Mouse (Mus musculus): ENCODE measurements around the gene Myo1d. TPM values are rescaled to one million over a fixed set of nuclear protein-coding genes. Genes with fewer than 3 reads are reported as not detected.

The Myo1d gene
- polyA plus RNA-seq, 1 experiment, result 109 TPM

DNA sequence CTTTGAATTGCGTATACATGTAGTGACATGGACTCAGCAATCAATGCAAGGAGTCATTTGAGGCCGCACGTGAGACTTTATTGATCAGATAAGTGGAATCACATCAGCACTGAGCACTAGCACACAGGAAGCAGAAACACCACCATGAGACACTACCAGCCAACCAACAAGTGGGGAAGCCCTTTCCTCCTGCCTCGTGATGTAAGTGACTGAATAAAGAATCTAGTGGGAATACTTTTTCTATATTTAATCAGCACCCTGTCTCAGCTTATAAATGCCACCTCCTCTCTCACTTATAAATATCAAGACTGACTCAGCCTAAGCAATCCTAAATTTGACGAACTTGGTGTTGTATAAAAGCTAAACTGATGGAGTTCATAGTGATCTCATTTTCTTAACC, 134.7 kb downstream of the Myo1d start:
- 89% methylated on average over 5 of the region's 5 CpGs for WGBS
- DNase-seq (ENCODE audit: low read depth, low spot score), result no peak

DNA sequence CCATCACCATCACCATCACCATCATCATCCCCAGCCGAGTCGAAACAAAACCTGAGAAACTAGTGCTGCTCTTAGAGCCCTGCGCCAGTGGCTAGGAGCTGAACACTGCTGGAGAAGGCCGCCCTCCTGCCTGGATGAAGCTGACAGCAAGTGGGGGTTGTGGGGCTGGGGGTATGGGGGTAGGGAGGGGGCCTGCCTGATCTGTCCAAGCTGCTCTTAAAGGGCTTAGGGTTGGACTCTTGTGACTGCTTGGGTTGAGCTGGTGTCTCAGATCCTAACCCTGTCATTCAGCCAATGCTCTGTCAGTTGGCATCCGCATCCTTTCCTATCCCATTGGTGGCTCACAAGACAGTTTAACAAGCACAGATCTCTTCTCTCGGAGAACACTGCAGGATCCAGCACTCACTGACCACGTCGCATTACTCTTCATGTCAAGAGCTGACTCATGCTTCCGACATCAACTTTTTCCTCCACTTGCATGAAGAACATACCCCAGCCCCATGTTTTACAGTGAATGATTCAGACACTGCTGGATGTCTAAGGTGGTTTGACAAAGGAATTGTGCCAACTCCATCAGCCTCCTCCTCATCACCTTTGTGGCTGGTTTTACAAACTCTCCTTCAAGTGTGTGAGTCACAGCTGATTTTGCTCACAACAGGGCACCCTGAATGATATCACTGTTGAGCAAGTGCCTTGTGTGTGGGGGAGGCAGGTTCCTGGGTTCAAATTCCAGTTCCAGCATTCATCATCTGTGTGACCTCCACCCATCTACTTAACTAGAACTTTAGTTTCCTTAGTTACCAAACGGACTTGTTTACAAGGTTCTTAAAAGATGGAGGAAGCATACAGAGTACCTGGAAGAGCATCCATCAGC, 150.6 kb downstream of the Myo1d start:
- peak; percentile 19 for DNase-seq (ENCODE audit: low read depth, low spot score)
- 86% methylated on average over 10 of the region's 10 CpGs for WGBS

DNA sequence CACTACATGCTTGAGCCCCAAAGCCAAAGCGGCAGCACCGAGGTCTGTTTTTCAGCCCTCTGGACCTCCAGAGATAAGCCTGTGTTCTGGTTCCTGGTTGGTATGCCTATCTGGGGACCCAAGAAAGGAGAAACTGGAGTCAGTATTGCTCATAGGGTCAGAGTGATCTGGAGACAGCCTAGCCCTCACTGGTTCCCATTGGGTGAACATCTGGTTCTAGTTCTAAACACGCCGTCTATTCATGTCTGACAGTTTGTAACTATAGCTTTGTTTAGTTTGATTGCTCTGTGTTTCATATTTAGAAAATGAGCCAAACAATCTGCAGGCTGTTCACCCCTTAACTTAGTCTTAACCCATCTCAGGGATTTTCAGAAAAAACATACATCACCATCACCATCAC, 151.2 kb downstream of the Myo1d start:
- 91% methylated on average over 4 of the region's 4 CpGs for WGBS
- no peak for DNase-seq (ENCODE audit: low read depth, low spot score)

DNA sequence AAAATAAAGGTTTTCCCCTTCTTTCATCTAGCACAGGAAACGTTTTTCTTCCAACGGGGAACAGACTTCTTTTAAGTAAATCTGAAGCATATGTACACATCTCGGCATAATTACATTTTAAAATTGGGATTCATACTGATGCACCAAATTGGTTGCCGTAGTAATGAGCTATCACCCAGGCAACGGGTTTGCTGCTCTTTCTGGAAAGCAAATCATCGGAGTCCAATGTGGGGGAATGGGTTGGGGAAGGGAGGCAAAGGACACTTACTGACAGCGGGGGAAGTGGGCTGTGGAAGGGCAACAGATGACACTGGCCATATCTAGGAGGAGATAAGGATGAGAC, 156.8 kb downstream of the Myo1d start:
- 76% methylated on average over 7 of the region's 7 CpGs for WGBS
- no peak for DNase-seq (ENCODE audit: low read depth, low spot score)

DNA sequence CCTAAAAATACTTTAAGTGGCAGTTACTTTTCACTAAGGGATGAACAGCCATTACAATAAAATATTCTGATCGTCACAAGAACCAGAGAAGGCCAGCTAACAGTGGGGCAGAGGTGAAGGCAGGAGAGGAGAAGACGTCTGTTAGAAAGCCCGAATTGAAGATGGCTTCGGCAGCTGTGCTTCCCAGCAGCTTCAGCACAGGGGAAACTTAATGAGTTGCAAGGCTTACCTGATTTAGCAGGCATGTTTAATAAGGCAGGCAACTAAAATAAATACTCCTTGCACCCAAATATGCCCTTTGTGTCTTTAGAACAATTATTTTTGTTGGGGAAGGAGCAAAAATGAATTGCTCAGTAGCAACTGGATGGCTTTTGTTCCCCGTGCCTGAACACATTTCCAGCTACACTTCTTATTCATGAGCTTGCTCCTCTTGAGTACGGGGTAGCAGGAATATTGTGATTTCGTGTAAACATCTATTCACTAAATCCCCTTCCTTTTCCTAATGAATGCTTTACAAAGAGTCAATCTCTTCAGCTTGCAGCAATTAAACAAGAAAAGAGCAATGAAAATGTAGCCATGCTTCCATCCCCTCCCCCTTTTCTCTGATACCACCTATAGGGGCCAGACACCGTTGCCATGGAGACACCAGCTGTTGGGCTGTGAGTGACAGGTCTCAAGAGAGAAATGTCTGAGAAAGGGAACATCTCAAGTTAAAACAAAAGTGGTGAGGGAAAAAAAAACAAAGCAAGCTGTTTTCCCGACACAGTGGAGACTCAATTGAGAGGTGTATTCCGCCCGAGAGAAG, 157.4 kb downstream of the Myo1d start:
- WGBS, result 64% methylated on average over 11 of the region's 11 CpGs
- DNase-seq (ENCODE audit: low read depth, low spot score), result no peak

DNA sequence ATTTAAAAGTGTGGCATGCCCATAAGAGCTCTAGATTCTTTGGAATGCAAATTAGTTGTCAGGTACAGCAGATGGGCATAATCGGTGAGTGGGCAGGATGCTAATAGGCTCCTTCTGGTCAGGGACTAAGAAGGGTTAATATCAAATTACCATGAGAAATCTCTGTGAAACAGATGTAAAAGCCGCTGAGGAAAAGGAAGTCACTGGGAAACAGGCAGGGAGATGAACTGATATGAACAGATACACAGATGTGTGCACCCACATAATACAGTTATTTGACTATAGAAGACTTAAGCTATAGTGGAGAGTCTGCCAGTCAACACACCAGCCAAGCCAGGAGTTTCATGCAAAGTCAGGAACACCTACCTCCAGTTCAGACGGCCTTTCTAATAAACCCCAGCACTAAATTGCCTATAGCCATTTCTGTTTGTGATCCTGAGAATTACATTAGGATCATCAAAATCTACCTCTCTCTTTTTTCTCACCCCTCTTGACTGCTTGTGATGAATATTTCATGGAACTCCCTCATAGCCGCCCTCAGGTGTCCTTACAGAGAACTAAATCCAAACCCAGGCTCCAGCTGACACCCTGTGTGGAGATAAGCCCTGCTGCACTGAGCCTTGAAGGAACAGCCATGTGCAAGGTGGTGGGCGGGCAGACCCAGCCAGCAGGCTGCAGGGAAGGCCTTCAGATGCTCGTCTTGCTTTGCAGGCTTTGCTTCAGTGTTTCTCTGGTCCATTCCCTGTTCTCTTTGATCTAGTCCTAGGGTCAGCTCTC, 164.7 kb downstream of the Myo1d start:
- DNase-seq (ENCODE audit: low read depth, low spot score), result no peak
- WGBS, result 73% methylated on average over 6 of the region's 6 CpGs

DNA sequence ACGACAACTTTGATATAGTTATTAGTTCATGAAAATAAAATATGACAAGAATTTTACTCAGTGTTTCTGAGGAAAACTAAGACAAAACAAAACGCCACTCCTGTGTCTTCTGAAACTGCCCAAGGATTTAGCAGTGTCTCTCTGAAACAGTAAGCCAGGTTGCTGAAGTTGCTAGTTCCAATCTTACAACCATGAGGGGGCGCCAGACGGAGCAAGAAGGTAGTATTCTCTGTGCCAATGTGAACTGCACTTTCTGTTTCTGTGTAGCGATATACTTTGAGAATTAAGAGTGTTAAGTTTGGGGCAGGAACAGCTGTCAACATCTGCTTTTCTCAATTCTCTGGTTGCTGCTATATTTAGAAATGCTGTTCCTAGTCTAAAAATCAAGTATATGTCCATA, 165.4 kb downstream of the Myo1d start:
- no peak for DNase-seq (ENCODE audit: low read depth, low spot score)

DNA sequence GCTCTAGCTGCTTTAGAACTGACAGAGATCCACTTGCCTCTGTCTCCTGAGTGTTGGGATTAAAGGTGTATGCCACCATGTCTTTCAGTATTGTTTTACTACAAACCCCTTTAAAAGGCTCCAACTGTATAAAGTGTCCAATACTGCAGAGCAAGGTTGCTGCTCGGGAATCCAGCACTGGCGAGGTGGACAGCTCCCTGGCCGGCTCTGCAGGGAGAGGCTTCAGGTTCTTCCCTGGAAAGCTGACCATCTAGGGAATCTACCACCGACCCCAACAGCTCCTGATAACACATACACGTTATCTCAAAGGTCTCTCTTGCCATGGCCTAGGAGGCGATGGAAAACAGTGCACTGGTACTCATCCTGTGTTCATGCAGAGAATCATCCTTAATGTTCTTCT, 166.3 kb downstream of the Myo1d start:
- no peak for DNase-seq (ENCODE audit: low read depth, low spot score)
- WGBS, result 34% methylated on average over 6 of the region's 6 CpGs

More for the DNA sequence above, 165.4 kb downstream of the Myo1d start:
- 49% methylated on average over 5 of the region's 5 CpGs for WGBS

DNA sequence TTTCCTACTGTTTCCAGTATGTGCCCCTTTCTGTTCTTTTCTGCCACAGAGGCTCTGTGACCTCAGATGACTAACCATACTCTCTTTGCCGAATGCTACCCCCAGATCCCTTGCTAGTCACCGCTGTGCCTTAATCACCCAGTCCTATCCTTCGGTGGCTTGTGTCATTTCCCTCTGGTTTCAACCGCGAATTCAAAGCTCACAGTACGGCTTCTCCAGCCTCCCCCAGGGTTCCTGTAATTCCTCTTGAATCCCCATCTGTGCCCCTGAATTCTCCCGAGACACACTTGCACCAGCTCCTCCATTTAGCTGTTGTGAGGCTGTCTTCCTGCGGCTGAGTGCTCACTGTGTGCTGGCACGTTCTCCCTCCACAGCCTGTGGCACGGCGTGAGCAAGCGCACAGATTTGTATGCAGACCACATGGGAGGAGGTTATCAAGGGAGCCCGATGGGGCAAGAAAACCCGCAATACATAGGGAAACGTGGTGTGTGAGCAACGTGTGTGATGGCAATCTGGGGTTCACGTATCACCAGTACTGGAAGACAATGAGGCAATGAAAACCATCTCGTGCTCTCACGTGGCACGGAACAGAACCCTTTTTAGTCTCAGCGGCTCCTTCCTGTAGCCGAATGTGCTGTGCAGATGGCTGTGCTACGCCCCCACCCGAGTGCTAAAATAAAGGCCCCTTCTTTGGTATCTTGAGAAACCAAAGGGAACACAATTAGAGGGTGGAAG, 177.0 kb downstream of the Myo1d start:
- 47% methylated on average over 24 of the region's 24 CpGs for WGBS
- DNase-seq (ENCODE audit: low read depth, low spot score), result no peak

DNA sequence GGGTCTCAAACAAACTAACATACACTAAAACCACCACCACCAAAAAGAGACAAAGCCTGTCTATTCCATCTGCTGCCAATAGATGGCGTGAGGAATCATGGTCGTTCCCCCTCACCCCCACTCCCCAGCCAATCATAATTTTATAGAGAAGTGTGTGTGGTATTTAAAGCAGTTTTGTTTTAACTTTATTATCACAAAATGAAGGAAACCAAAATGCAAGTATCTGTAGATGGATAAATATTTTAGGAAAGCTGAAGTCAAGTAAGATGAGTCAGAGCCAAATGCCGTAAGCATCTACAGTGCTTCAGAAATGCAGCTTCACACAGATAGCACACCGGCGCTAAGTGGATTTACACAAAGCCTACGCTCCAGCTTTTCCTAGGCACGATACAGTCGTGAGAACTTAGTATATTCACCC, 177.8 kb downstream of the Myo1d start:
- 48% methylated on average over 8 of the region's 8 CpGs for WGBS
- DNase-seq (ENCODE audit: low read depth, low spot score), result no peak

DNA sequence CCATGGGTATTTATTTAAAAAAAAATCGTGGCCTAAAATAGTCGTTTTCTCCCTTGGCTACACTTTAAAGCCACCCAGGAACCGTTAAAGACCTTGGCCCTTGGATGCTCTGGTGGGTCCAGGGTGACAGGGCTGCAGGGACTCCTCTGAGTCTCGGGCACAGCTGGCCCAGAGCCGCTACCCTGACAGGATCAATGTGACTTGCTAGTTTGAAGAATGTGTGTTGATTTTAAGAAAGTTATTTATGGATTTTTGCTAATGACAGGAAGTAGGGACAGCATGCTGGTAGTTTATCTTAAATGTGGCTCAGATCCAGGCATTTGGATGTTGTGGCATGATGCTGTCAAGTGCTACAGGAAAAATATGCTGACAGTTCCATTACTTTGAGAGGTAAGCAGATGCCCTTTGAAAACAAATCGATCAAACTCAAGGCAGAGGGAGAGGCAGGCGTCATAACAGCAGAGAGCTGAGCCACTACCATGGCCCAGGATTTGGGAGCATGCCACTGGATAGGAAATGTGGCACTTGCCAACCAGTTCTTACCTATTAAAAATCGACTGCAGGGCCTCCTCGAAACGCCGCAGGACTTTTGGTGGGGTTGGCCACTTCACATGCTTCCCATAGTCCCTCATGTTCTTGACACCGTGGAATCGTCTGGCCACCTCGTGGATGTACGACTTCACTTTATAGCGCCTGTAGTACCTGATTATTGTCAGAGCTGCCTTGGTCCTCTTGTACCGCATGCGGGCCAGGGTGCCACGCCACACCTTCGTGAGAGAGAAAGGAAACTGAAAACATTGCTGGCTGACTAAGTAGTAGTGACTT, 178.6 kb downstream of the Myo1d start:
- WGBS, result 83% methylated on average over 20 of the region's 20 CpGs
- DNase-seq (ENCODE audit: low read depth, low spot score), result no peak

DNA sequence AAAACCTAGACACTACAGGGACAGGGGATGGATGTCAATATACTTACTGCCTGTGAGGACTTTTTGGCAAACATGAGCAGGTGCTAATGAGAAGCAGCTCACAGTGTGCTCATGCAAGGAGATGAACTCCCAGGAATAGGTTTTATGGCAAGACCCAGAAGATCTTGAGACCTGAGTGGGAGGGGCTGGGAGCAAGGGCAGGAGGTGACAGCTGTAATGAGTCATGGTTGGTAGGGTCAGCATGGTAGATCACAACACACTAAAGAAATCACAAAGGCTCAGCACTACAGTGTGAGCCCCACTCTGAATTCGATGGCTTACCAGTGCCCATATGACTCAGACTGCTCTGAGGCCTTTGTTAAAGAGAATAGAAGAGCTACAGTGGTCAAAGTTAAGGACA, 184.3 kb downstream of the Myo1d start:
- 88% methylated on average over 1 of the region's 1 CpGs for WGBS
- no peak for DNase-seq (ENCODE audit: low read depth, low spot score)

DNA sequence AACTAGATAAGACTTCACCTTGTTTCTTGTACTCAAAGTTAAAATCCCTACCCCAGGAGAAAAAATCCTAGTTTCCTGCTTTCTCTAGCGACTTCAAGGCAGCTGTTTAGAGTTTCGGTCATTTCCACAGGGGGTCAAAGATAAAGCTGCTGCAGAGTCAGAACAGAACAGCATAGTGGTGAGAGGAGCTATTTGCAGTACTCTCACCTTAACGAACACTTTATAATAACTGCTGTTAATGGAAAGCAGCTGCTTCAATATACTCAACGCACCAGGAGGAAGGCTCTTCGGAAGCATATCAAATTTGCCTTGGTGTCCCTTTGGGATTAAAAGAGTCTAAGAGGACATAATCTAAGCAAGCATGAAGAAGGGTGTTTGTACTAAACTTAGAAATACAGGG, 190.4 kb downstream of the Myo1d start:
- WGBS, result 80% methylated on average over 5 of the region's 5 CpGs
- no peak for DNase-seq (ENCODE audit: low read depth, low spot score)

DNA sequence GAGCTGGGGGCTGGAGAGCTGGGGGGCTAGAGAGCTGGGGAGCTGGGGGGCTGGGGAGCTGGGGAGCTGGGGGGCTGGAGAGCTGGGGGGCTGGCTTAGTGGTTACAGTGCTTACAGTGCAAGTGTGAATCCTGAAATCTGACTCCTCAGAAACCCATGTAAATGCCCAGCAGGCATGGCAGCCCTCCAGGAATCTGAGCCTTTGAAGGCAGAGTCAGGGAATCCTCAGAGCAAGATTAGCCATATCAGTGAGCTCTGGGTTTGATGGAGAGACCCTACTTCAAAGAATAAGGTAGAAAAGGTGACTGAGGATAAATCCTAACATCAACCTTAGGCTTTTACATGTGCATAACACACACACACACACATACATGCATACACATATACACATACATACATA, 194.1 kb downstream of the Myo1d start:
- DNase-seq (ENCODE audit: low read depth, low spot score), result no peak

DNA sequence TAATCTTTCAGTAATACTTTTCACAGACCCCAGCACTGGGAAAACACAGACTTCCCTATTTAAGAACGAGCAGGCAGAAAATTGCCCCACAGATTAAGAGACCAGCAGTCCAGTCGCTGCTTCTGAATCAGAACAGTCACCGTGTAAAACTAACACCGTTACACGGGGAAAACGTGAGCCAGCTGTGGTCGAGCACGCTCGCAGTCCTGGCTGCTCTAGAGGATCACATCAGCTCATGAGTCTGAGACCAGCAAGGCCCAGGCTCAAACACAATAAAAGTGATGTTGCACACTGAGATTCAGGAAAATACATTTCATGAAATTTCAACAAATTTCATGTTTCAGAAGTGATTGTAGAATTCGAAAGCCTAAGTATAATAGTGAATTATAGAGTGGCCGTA, 194.6 kb downstream of the Myo1d start:
- 74% methylated on average over 11 of the region's 11 CpGs for WGBS
- DNase-seq (ENCODE audit: low read depth, low spot score), result no peak

DNA sequence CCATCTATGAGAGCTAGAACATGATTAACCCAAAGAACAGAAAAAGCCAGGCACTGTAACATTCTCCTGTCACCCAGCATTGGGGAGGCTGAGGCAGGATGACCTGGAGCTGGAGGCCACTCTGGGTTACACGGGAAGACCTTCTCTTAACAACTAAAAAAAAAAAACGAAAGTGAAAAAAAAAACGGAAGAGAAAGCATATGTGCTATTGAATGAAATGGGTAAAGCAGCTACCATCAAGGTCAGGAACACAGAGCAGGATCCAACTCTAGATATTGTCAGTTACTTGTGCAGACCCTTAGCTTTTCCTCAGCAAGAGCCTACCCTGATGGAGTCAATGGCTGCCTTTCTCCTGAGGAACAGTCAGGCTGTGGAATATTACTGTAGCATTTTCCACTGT, 199.3 kb downstream of the Myo1d start:
- 82% methylated on average over 3 of the region's 3 CpGs for WGBS
- no peak for DNase-seq (ENCODE audit: low read depth, low spot score)

DNA sequence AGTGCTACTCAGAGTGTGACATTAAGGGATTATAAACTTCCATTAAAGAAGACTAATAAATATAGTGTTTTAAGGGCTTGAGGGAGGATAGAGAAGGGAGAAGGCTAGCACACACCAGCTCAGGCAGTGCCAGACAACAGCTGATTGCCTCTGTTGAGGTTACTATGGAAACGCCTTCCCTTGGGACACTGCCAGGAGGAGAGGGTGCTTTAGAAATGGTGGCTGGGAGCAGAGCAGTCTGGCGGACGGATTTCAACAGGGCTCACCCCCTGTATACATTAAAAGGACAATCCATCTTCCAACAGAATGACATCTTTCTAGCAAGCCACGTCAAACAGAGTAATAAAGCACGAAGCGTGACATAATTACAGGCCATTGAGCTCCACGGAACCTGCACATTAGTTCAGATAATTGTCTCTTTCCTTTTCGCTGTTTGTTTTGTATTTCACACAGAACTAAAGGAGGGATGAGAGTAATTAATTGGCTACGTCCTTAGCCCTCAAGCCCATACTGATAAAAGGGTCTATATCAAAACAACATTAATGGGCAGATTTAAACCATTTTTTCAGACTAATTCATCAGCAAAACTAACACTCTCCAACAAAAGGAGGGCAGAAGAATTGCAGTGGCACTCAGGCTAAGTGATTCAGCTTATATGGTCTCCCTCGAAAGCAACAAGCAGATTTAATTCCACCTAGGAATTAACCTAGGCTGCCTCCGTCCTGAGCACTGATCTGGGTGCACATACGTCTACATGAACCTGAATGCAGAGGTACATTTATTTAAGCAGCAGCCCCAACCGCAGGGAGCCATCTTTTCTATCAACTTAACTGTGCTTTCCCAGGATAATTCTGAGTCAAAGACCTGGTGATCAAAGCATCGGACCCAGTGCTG, 201.8 kb downstream of the Myo1d start:
- WGBS, result 57% methylated on average over 14 of the region's 14 CpGs
- DNase-seq (ENCODE audit: low read depth, low spot score), result no peak

DNA sequence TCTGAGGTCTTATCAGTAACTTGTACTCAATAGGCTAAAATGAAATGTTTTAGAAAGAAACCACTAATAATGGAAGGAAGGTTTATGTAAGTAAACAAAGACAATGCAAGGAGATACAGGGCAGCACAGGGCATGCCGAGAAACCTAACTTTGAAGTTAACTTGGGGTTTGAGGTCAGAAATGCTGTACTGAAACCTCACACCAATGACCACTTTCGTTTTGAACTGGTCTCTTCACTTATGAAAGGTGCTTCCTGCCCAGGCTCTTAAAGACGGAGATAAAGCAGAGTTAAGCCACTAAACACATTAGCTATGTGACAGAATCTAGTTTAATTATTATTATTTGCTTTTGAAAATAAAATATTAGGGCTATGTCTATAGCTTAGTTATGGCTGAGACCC, 204.0 kb downstream of the Myo1d start:
- 74% methylated on average over 3 of the region's 3 CpGs for WGBS
- DNase-seq (ENCODE audit: low read depth, low spot score), result no peak

All from large intestine, adult 2 months (tissue).